Mouse (Mus musculus): Measurements from ENCODE around the gene Ube2i. TPM values are rescaled to one million over a fixed set of nuclear protein-coding genes. Genes with fewer than 3 reads are reported as not detected.
A peak's percentile ranks its signal among the peaks of the same experiment; 100 is the strongest.
"Not testable (repeated sequence)": the region's sequence is repeated elsewhere in the genome, so short reads cannot be mapped to it uniquely, and the experiment has no call there.

The Ube2i gene
- total and polyA plus RNA-seq, 3 experiments = 103 to 248 (median 225) TPM

GRCm38 (mm10) chr17:25253760-25254159 lies 20.7 kb downstream of the Ube2i start:
- DNase-seq = no peak

GRCm38 (mm10) chr17:25252643-25253042 lies 21.8 kb downstream of the Ube2i start:
- no peak for DNase-seq

GRCm38 (mm10) chr17:25250181-25250835 lies 24.1 kb downstream of the Ube2i start:
- DNase-seq = no peak

- DNase-seq = no peak
Observed at GRCm38 (mm10) chr17:25248033-25248750, 26.2 kb downstream of the Ube2i start.

DNA sequence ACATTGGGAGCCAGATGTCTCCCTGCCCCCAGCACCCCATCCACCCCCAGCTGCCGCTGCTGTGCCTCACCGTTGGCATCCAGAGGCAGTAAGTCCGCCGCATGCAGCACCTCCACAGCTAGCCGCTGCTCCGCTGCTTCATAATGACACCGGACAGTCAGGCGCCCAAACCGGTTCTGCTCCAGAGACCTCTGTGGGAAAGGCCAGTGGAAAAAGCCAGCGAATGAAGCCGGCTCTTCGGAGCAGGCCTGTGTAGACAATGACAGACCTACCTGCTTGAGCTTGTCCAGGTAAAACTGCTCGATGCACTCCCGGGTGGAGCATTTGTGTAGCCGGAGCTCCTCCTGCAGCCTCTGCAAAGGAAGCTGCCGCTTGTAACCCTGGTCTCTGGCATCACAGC lies 30.2 kb downstream of the Ube2i start:
- no peak for DNase-seq

GRCm38 (mm10) chr17:25243131-25243780 lies 31.2 kb downstream of the Ube2i start:
- DNase-seq = no peak

DNA sequence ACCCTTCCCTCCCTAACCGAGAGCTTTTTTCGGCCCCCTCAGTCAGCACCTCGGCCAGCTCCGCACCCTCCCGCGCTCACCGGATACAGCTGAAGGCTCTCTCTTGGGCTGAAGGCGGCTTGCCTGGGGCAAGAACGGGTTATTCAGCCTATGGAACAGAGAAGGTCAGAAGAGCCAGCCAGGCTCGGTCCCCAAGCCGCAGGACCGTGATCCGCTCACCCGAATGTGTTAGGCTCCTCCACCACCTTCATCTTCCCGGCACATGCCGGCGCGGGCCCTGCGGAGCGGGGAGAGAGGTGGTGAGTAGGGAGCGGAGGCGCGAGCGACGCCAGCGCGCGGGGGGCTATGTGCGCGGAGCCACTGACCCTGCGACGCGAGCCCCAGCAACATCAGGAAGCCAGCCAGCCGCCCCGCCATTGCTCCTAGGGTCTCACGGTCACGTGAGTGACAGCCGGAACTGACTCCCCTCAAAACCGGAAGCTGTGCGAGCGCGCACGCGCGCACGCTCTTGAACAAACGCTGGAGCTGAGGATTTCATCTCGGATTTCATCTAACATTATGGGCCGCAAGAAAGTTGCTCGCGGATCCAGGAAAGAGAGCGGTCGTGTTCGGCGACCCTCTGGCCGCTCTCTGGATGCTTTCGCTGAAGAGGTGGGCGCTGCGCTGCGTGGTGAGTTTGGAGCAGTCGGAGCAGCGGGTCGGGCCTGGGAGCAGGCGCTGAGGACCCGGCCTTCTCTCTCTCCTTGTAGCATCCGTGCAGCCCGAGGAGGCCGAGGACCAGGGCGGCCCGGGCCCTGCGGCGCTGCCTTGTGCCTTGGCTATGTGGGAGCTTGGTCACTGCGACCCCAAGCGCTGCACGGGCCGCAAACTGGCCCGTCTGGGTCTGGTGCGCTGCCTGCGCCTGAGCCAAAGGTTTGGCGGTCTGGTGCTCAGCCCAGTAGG lies 34.5 kb downstream of the Ube2i start, which contains the start of the genes Gnptg and Tsr3:
TSS of gene Gnptg (minus strand) at position 430 of the 942 bp plus-strand sequence.
TSS of gene Tsr3 (plus strand) at position 476 of the 942 bp plus-strand sequence.
- peak; percentile 89 for DNase-seq

- no peak for DNase-seq
Observed at GRCm38 (mm10) chr17:25235635-25236034, 38.8 kb downstream of the Ube2i start.

- not testable (repeated sequence) for DNase-seq
Observed at GRCm38 (mm10) chr17:25231621-25232020, 42.8 kb downstream of the Ube2i start.

- no peak for DNase-seq
Observed at GRCm38 (mm10) chr17:25230700-25231099, 43.7 kb downstream of the Ube2i start.

DNA sequence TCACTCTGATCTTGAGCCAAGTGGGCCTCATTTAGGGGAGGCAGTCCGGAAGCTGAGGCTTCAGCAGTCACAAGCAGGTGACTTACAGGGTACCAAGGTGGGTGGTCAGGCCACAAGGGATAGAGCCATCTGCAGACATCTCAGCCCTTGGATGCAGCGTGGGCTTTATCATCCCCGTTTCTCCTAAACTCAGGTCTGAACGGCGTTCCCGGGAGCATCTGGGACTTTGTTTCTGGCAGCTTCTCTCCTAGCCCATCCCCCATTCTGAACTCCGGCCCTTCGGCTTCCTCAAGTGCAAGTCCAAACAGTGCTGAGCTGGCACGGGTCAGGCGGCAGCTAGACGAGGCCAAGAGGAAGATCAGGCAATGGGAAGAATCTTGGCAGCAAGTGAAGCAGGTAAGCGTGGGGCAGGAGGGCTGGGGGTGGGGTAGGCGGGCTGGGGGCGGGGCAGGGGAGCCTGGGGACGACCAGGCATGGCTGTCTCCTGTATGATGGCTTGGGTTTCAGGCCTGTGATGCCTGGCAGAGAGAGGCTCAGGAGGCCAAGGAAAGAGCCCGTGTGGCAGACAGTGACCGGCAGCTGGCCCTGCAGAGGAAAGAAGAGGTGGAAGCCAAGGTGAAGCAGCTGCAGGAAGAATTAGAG lies 44.3 kb downstream of the Ube2i start:
- DNase-seq = not testable (repeated sequence)

DNA sequence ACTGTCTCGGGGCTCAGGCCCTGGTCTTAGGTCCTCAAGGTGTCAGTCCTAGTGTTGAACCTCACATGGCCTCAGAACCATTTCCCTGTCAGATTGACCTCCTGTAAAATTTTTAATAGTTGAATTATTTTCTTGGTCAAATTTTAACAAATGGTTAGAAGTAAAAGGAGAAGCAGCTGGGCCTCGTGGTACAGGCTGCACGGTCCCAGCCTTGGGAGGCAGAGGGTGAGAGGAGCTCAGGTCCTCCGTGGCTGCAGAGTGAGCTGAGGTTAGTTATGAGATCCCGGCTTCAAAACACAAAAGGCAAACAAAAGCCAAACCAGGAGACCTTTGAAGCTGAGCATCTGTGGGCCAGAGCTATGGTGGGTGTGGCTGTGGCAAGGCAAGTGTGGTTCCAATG lies 46.4 kb downstream of the Ube2i start:
- no peak for DNase-seq

GRCm38 (mm10) chr17:25225659-25226058 lies 48.8 kb downstream of the Ube2i start:
- DNase-seq = no peak

DNA sequence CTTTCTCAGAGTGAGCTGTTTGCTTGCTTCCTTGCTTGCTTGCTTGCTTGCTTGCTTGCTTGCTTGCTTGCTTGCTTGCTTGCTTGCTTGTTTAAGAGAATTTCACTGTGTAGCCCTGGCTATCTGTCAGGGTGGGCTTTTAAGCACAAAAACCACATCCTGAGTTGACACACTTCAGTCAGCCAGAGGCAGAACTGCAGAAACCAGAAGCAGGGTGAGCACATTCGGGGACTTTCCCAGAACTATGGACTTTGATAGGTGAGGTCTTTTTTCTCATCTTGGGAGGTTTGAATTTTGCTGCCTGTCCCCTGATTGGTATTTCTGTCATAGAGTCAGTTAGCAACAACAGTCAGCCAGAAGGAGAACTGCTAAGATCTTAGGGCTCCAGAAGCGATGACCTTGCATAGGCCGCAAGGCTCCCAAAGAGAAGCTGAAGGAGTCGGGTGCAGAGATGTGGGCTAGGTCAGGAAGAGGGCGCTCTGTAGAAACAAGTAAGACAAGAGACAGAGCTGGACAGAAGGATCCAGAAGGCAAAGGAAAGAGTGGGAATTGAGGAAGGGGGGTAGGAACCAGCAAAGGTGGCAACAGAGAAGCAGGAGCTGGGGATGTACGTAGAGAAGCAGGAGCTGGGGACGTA lies 49.7 kb downstream of the Ube2i start:
- no peak for DNase-seq

DNA sequence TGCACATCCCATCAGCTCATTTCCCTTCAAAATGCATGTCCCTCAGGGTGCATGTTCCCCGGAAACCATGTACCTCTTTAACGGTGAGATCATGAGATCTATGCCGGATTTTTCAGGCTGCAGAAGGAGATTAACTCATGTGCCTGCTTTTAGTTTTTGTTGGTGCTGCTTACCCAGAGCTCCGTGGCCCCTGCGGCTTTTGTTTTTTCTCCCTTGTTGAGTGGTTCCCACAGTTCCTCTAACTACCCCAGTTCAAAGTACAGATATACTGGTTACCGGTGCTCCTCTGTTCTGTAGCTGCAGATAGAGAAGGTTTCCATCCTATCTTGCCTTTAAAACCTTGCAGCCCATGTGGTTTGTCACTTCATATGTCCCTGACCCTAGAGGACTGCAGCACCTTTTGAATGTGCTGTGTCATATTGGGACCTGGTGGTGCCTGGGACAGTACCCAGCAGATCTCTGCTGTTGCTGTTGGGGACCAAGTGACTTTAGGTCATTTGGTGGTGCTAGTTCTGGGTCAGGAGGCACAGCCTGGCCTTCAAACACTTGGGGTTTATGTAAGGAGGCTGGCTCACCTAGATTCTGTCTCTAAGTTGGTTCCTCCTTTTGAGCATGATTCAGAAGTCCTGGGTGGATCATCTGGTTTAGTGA lies 51.3 kb downstream of the Ube2i start:
- no peak for DNase-seq

DNA sequence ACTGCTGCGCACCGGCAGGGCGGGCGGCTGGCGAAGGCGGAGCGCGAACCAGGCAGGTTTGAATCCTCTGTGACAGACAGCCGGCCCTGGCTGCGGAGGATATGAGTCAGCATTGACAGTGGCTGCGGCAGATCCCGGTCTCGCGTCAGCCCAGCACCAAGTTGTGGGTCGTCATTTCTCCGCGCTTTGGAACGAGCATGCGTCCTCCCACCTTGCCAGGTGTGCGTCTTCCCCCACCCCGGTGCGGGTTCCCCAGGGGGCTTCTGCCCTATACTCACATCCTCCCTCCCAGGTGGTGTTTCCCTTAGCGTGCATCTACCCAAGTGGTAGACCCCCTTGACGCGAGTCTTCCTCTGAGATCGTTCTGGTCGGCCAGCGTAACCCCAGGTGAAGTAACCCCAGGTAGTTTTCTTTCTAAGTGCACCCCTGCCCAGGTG lies 51.9 kb downstream of the Ube2i start:
- DNase-seq = peak; percentile 35

DNA sequence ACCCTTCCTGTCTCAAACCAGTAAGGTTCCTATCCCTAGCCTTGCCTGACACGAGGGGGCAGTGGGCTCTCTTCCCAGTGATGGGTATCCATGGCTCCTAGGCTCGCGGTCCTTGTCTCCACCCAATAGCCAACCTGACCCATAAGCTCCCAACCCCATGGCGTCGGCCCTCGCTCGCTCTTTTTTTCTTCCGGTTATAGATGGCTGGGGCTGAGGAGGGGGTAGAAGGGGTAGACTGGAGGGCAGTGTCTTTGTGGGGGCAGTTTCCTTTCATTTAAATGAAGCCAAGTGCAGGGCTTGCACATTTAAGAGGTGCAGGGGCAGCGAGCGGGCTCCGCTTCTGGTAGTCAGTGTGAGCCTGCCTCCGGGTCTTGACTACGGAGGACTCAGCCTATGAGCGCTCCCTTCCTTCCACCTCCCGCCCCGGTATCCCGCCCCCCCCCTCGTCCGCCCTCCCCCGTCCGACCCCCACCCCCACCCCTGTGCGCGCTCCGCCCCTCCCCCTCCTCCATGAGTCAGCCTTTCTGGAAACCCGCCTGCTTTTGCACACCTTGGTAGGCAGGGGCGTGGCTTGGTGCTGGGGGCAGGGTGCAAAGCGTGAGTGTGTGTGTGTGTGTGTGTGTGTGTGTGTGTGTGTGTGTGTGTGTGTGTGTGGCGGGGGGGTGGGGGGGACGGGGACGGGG lies 52.5 kb downstream of the Ube2i start:
- peak; percentile 79 for DNase-seq

GRCm38 (mm10) chr17:25220746-25221145 lies 53.7 kb downstream of the Ube2i start:
- DNase-seq = no peak

DNA sequence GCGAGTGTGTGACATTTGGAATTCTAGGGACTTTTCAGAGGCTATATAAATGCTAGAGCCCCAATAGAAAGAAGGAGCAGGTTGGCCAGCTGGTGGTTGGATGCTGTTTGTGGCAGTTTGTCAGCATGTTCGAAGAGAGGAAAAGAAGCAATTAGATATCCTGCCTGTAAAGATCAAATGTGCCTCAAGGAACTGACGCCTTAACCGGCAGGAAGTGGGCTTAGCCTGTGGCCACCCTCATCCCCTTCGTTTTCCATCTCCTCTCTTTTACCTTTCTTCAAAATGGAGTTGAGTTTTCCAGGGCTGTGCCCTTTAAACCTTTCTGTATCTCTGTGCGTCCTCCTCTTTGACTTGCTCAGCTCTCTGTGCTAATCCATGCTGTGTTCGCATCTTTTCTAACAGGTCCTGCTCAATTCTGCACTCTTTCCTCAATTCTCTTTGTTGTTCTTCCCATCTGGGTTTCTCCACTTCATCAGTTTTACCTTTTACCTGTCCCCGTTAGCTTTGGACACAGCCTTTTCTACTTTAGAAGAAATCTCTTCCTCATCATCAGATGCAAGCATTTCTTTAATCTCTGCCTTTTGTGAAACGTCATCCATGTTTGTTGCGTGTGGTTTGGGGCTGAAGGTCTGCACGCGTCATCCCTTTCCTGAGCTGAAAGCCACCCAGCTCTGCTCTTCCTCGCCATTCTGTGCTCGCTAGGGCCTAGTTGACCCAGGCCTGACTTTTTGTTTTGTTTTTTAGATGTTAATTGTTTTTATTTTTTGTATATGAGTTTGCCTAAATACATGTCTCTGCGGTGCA lies 54.7 kb downstream of the Ube2i start:
- DNase-seq = no peak

Data from adrenal gland, adult 2 months (tissue).